Mouse (Mus musculus) E14TG2a.4 (cell line): ENCODE results near the gene Prdx5.

ENCODE experiments used
- CTCF ChIP-seq: conservative IDR thresholded peaks from 2 replicates; pipeline ENCODE4 v1.5.1; 2014; ENCODE audit warnings: low read length
- NANOG ChIP-seq: IDR thresholded peaks from 2 replicates; pipeline ENCODE4 v1.6.1; 2014; ENCODE audit warnings: borderline replicate concordance, low read length, mixed read lengths
- POU5F1 ChIP-seq: IDR thresholded peaks from 2 replicates; pipeline ENCODE4 v1.6.1; 2014; ENCODE audit warnings: low read length, borderline replicate concordance

DNA sequence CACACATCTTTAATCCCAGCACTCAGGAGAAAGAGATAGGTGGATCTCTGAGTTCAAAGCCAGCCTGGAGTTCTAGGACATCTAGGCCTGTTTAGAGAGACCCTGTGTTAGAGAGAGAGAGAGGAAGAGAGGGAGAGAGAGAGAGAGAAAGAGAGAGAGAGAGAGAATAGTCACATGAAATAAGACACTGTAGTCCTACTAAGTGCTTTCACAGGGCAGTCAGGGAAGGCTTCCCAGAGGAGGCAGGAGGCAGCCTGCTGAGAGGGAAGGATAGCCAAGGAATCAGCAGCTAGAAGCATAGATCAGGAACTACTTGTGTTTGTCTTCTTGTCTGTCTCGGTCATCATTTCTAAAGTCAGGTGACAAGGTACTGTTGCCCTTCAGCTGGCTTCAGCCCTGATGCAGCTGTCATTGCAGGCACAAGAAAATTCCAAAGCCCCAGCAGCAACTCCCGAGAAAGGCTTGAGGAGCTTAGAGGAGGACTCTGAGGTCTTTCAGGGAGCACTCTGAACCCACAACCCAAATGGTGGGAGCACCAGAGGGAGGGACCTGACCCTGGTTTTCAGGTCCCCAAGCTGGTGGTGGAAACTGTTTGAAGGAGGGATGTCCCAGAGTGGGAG is 50.8 kb downstream of the Prdx5 start:
- TF ChIP-seq CTCF (no peak), POU5F1 (no peak), NANOG (no peak)
